Mouse (Mus musculus): ENCODE data around the gene Dab2ip. TPM values are rescaled to one million over a fixed set of nuclear protein-coding genes. Genes with fewer than 3 reads are reported as not detected.

The Dab2ip gene
- polyA plus RNA-seq, 1 experiment: 0.40 TPM

- no peaks in the 10 kb centered on the region for H3K4me1 ChIP-seq (ENCODE audit: control insufficient read depth, insufficient read depth, low read length)
- H3K27ac ChIP-seq (ENCODE audit: insufficient read depth, low read depth, low read length): no peak overlapping the region
Observed at GRCm38 (mm10) chr2:35745876-35746275, 187.8 kb downstream of the Dab2ip start.

GRCm38 (mm10) chr2:35746638-35747037 lies 188.6 kb downstream of the Dab2ip start:
- Histone ChIP-seq H3K4me3 (ENCODE audit: insufficient read depth, low read length) (no peak overlapping the region), H3K4me1 (ENCODE audit: control insufficient read depth, insufficient read depth, low read length) (no peaks in the 10 kb centered on the region), H3K27ac (ENCODE audit: insufficient read depth, low read depth, low read length) (no peak overlapping the region)
- TF ChIP-seq CTCF (IDR thresholded peaks at IDR 0.05; ENCODE audit: low read depth, low read length): no peak
- no peak for TF ChIP-seq POLR2A (IDR thresholded peaks at IDR 0.05; ENCODE audit: borderline replicate concordance, low read depth, low read length)

More at GRCm38 (mm10) chr2:35745876-35746275, 187.8 kb downstream of the Dab2ip start:
- no peak overlapping the region for H3K4me3 ChIP-seq (ENCODE audit: insufficient read depth, low read length)
- TF ChIP-seq POLR2A (IDR thresholded peaks at IDR 0.05; ENCODE audit: borderline replicate concordance, low read depth, low read length) (no peak), CTCF (IDR thresholded peaks at IDR 0.05; ENCODE audit: low read depth, low read length) (no peak)

GRCm38 (mm10) chr2:35747371-35748035 lies 189.4 kb downstream of the Dab2ip start:
- TF ChIP-seq POLR2A (IDR thresholded peaks at IDR 0.05; ENCODE audit: borderline replicate concordance, low read depth, low read length): no peak
- no peak for TF ChIP-seq CTCF (IDR thresholded peaks at IDR 0.05; ENCODE audit: low read depth, low read length)
- Histone ChIP-seq H3K4me1 (ENCODE audit: control insufficient read depth, insufficient read depth, low read length) (no peaks in the 10 kb centered on the region), H3K27ac (ENCODE audit: insufficient read depth, low read depth, low read length) (no peak overlapping the region), H3K4me3 (ENCODE audit: insufficient read depth, low read length) (no peak overlapping the region)

- no peak overlapping the region for H3K27ac ChIP-seq (ENCODE audit: insufficient read depth, low read depth, low read length)
- H3K4me3 ChIP-seq (ENCODE audit: insufficient read depth, low read length): no peak overlapping the region
- TF ChIP-seq POLR2A (IDR thresholded peaks at IDR 0.05; ENCODE audit: borderline replicate concordance, low read depth, low read length) (no peak), CTCF (IDR thresholded peaks at IDR 0.05; ENCODE audit: low read depth, low read length) (no peak)
- peaks cover 3% of the 10 kb centered on the region; the same call in 1 of the 2 replicates for H3K4me1 ChIP-seq (ENCODE audit: control insufficient read depth, insufficient read depth, low read length)
Observed at GRCm38 (mm10) chr2:35750533-35751141, 192.6 kb downstream of the Dab2ip start.

GRCm38 (mm10) chr2:35751781-35752505 lies 193.9 kb downstream of the Dab2ip start:
- no peak overlapping the region for H3K27ac ChIP-seq (ENCODE audit: insufficient read depth, low read depth, low read length)
- H3K4me1 ChIP-seq (ENCODE audit: control insufficient read depth, insufficient read depth, low read length): peaks cover 12% of the 10 kb centered on the region
- TF ChIP-seq POLR2A (IDR thresholded peaks at IDR 0.05; ENCODE audit: borderline replicate concordance, low read depth, low read length) (no peak), CTCF (IDR thresholded peaks at IDR 0.05; ENCODE audit: low read depth, low read length) (no peak)
- H3K4me3 ChIP-seq (ENCODE audit: insufficient read depth, low read length): no peak overlapping the region

GRCm38 (mm10) chr2:35756467-35756866 lies 198.4 kb downstream of the Dab2ip start:
- no peak overlapping the region for H3K4me3 ChIP-seq (ENCODE audit: insufficient read depth, low read length)
- TF ChIP-seq POLR2A (IDR thresholded peaks at IDR 0.05; ENCODE audit: borderline replicate concordance, low read depth, low read length) (no peak), CTCF (IDR thresholded peaks at IDR 0.05; ENCODE audit: low read depth, low read length) (no peak)
- H3K4me1 ChIP-seq (ENCODE audit: control insufficient read depth, insufficient read depth, low read length): peaks cover 13% of the 10 kb centered on the region
- no peak overlapping the region for H3K27ac ChIP-seq (ENCODE audit: insufficient read depth, low read depth, low read length)

GRCm38 (mm10) chr2:35760352-35760751 lies 202.3 kb downstream of the Dab2ip start:
- Histone ChIP-seq H3K27ac (ENCODE audit: insufficient read depth, low read depth, low read length) (no peak overlapping the region), H3K4me1 (ENCODE audit: control insufficient read depth, insufficient read depth, low read length) (peaks cover 13% of the 10 kb centered on the region), H3K4me3 (ENCODE audit: insufficient read depth, low read length) (no peak overlapping the region)
- TF ChIP-seq CTCF (IDR thresholded peaks at IDR 0.05; ENCODE audit: low read depth, low read length) (no peak), POLR2A (IDR thresholded peaks at IDR 0.05; ENCODE audit: borderline replicate concordance, low read depth, low read length) (no peak)

GRCm38 (mm10) chr2:35760867-35761266 lies 202.8 kb downstream of the Dab2ip start:
- no peak overlapping the region for H3K27ac ChIP-seq (ENCODE audit: insufficient read depth, low read depth, low read length)
- TF ChIP-seq CTCF (IDR thresholded peaks at IDR 0.05; ENCODE audit: low read depth, low read length) (no peak), POLR2A (IDR thresholded peaks at IDR 0.05; ENCODE audit: borderline replicate concordance, low read depth, low read length) (no peak)
- H3K4me1 ChIP-seq (ENCODE audit: control insufficient read depth, insufficient read depth, low read length): peaks cover 10% of the 10 kb centered on the region
- H3K4me3 ChIP-seq (ENCODE audit: insufficient read depth, low read length): no peak overlapping the region

- Histone ChIP-seq H3K27ac (ENCODE audit: insufficient read depth, low read depth, low read length) (no peak overlapping the region), H3K4me3 (ENCODE audit: insufficient read depth, low read length) (no peak overlapping the region), H3K4me1 (ENCODE audit: control insufficient read depth, insufficient read depth, low read length) (peaks cover 5% of the 10 kb centered on the region)
- TF ChIP-seq POLR2A (IDR thresholded peaks at IDR 0.05; ENCODE audit: borderline replicate concordance, low read depth, low read length) (no peak), CTCF (IDR thresholded peaks at IDR 0.05; ENCODE audit: low read depth, low read length) (no peak)
Observed at GRCm38 (mm10) chr2:35761458-35761857, 203.4 kb downstream of the Dab2ip start.

GRCm38 (mm10) chr2:35763818-35764217 lies 205.8 kb downstream of the Dab2ip start:
- TF ChIP-seq POLR2A (IDR thresholded peaks at IDR 0.05; ENCODE audit: borderline replicate concordance, low read depth, low read length): no peak
- TF ChIP-seq CTCF (IDR thresholded peaks at IDR 0.05; ENCODE audit: low read depth, low read length): no peak
- no peak overlapping the region for H3K27ac ChIP-seq (ENCODE audit: insufficient read depth, low read depth, low read length)
- H3K4me3 ChIP-seq (ENCODE audit: insufficient read depth, low read length): no peak overlapping the region
- no peaks in the 10 kb centered on the region for H3K4me1 ChIP-seq (ENCODE audit: control insufficient read depth, insufficient read depth, low read length)
